Mouse (Mus musculus) C2C12 (cell line): ENCODE data around the gene Pdk2.

Experiments
- CTCF ChIP-seq: IDR thresholded peaks from one replicate; pipeline ENCODE4 v1.5.1; 2011; ENCODE audit not compliant: control insufficient read depth, insufficient read depth, insufficient read length
- MAX ChIP-seq: IDR thresholded peaks from one replicate; pipeline ENCODE4 v1.6.1; 2011; ENCODE audit warnings: mild to moderate bottlenecking, control low read depth
- MYOD1 ChIP-seq: IDR thresholded peaks from one replicate; pipeline ENCODE4 v1.6.1; 2011; ENCODE audit warnings: low read depth; ENCODE audit not compliant: control insufficient read depth, insufficient read length
- MYOG ChIP-seq: IDR thresholded peaks from one replicate; pipeline ENCODE4 v1.6.1; 2011; ENCODE audit not compliant: control insufficient read depth, insufficient read length; ENCODE audit errors: extremely low read depth
- USF1 ChIP-seq: IDR thresholded peaks from one replicate; pipeline ENCODE4 v1.6.1; 2011; ENCODE audit warnings: low read depth, mild to moderate bottlenecking, control low read depth, moderate library complexity

DNA sequence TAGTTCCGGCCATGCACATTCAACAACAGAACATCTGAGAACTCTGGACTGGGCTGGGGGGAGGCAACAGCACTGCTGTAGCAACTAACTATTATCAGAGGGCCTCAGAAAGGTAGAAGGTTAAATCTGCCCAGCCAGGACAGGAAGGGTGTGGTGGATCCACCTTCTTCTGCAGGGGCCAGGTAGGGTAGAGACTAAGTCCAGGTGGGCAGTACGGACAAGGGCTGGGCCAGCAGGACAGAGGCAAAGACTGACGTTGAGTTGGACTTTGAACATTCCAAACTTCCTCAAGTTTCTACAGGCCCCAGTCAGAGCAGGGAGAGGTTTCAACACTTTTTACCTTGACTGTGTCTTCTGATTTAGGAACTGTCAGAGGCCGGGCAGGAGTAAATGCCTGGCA lies 33.5 kb upstream of the Pdk2 start:
- TF ChIP-seq CTCF (no peak), MAX (no peak), USF1 (no peak), MYOD1 (no peak), MYOG (no peak)
